Mouse (Mus musculus) E14TG2a.4 (cell line): ENCODE results near the gene Pnma1.

ENCODE experiments used
- CTCF ChIP-seq: conservative IDR thresholded peaks from 2 replicates; pipeline ENCODE4 v1.5.1; 2014; ENCODE audit warnings: low read length
- NANOG ChIP-seq: IDR thresholded peaks from 2 replicates; pipeline ENCODE4 v1.6.1; 2014; ENCODE audit warnings: borderline replicate concordance, low read length, mixed read lengths
- POU5F1 ChIP-seq: IDR thresholded peaks from 2 replicates; pipeline ENCODE4 v1.6.1; 2014; ENCODE audit warnings: low read length, borderline replicate concordance

DNA sequence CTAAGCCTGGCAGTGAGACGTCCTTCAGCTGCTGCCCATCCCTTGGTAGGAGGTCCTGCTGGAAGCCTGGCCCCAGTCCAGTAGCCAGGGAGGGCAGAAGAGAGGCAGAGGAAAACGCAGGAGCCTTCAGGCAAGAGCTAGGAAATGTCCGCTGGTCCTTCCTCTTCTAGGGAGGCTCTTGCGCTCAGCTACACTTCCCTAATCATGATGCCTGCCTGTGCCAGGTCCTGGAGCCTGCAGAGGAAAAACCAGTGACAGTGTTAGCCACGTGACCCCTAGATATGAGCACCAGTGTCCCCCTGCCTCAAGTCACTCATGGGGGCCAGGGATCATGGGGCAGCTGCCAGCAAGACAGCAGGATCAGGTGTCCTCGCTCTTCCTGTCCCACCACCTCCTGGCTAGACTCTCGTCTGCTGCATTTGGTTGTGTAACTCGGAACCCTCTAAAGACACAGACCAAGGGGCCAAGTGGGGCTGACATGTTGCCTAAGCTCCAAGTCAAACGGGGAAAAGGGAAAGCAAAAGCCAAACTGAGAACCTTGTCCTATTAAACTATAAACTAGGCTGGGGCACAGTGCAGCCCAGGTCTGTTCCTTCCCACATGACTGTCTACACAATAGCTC is 26.0 kb upstream of the Pnma1 start:
- no peak for TF ChIP-seq CTCF
- TF ChIP-seq NANOG = no peak
- TF ChIP-seq POU5F1 = no peak
